ENCODE assay signal across 10 mouse cellular contexts in the genomic region with DNA sequence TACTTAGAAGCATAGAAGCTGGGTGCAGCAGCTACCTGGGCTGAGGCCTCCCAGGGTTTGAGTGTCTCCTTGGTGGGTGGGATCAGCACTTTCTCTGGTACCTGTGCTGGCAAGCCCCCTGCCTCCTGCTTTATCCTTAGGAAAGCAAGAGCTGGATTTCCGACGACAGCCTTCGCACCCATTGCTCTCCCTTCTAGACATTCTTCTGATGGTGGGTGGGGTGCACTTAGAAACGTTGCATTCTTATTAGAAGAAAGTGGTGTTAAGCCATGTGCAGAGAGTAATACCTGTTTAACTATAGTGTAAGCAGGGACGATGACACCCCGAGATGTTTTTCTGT. TPM values are rescaled to one million over a fixed set of nuclear protein-coding genes. Genes with fewer than 3 reads are reported as not detected.
DNase-seq lines count a peak whose midpoint lies in the region; ATAC-seq lines count a peak whose summit lies in the region.
"Had no signal": no experiment of that assay in that cellular context is flagged by ENCODE, and none has a peak within 500 bp of the region (broad histone marks: within the 10 kb centered on the region; RNA-seq: fewer than 3 reads in every experiment).

No protein-coding gene starts in this region.

- no peak for ATAC-seq in kidney, embryonic 14.5 days (ENCODE audit: low FRiP score, low TSS enrichment)
- ATAC-seq in embryonic facial prominence, embryonic 12.5 days (ENCODE audit: insufficient number of reproducible peaks, insufficient read depth, low FRiP score, low TSS enrichment), result no peak
- no peak for ATAC-seq in hindbrain, embryonic 16.5 days
- no peak for ATAC-seq in midbrain, embryonic 15.5 days (replicated peaks)
- ATAC-seq in cerebellum, adult (ENCODE audit: insufficient number of reproducible peaks, low FRiP score, low TSS enrichment), result no peak

- no peak overlapping the region for H3K27ac ChIP-seq in kidney, embryonic 14.5 days (ENCODE audit: low read depth, low read length)
- peak overlapping the region; percentile 97 for H3K27ac ChIP-seq in embryonic facial prominence, embryonic 12.5 days
- H3K27ac ChIP-seq in hindbrain, embryonic 16.5 days (ENCODE audit: low read depth, low read length), result peak overlapping the region; percentile 1; the same call in 1 of the 2 replicates
- no peak overlapping the region for H3K27ac ChIP-seq in midbrain, embryonic 15.5 days

- H3K4me1 ChIP-seq in kidney, embryonic 14.5 days (ENCODE audit: control insufficient read depth, insufficient read depth, low read length), result peaks cover 16% of the 10 kb centered on the region; the same call in 1 of the 2 replicates
- H3K4me1 ChIP-seq in embryonic facial prominence, embryonic 12.5 days, result peaks cover 33% of the 10 kb centered on the region
- H3K4me1 ChIP-seq in hindbrain, embryonic 16.5 days (ENCODE audit: control insufficient read depth, insufficient read depth, low read depth, low read length), result peaks cover 7% of the 10 kb centered on the region; the same call in 1 of the 2 replicates
- peaks cover 17% of the 10 kb centered on the region for H3K4me1 ChIP-seq in midbrain, embryonic 15.5 days

- no peaks in the 10 kb centered on the region for H3K27me3 ChIP-seq in kidney, embryonic 14.5 days (ENCODE audit: control insufficient read depth, insufficient read depth, low read length)
- peaks cover 4% of the 10 kb centered on the region; the same call in 1 of the 2 replicates for H3K27me3 ChIP-seq in embryonic facial prominence, embryonic 12.5 days
- H3K27me3 ChIP-seq in hindbrain, embryonic 16.5 days (replicated peaks; ENCODE audit: control insufficient read depth, insufficient read depth, low read length), result no peaks in the 10 kb centered on the region
- H3K27me3 ChIP-seq in midbrain, embryonic 15.5 days (replicated peaks), result no peaks in the 10 kb centered on the region

- no peak for DNase-seq in kidney, postnatal 14 days
- no peak for DNase-seq in adrenal gland, postnatal 14 days
- DNase-seq in ovary, postnatal 10 days (ENCODE audit: low spot score), result no peak
- DNase-seq: cerebellum, adult 8-10 months had no signal

- H3K4me2 ChIP-seq in kidney, embryonic 14.5 days (replicated peaks; ENCODE audit: low read depth, low read length), result peak overlapping the region; percentile 73
- H3K4me2 ChIP-seq in embryonic facial prominence, embryonic 12.5 days (replicated peaks), result peak overlapping the region; percentile 70
- H3K4me2 ChIP-seq in hindbrain, embryonic 16.5 days (ENCODE audit: low read length), result peak overlapping the region; percentile 94
- H3K4me2 ChIP-seq in midbrain, embryonic 15.5 days, result peak overlapping the region; percentile 61

- peaks cover 8% of the 10 kb centered on the region; the same call in 1 of the 2 replicates for H3K36me3 ChIP-seq in kidney, embryonic 14.5 days (ENCODE audit: control insufficient read depth, insufficient read depth, low read length)
- peaks cover 19% of the 10 kb centered on the region for H3K36me3 ChIP-seq in embryonic facial prominence, embryonic 12.5 days
- no peaks in the 10 kb centered on the region for H3K36me3 ChIP-seq in hindbrain, embryonic 16.5 days (ENCODE audit: control insufficient read depth, insufficient read depth, low read length)
- H3K36me3 ChIP-seq in midbrain, embryonic 15.5 days (replicated peaks), result no peaks in the 10 kb centered on the region
- H3K36me3 ChIP-seq: G1E had no signal

- H3K9me3 ChIP-seq in kidney, embryonic 14.5 days (ENCODE audit: control insufficient read depth, low read length), result no peaks in the 10 kb centered on the region
- no peaks in the 10 kb centered on the region for H3K9me3 ChIP-seq in embryonic facial prominence, embryonic 12.5 days
- H3K9me3 ChIP-seq in hindbrain, embryonic 16.5 days (ENCODE audit: control insufficient read depth, low read length), result no peaks in the 10 kb centered on the region
- H3K9me3 ChIP-seq in midbrain, embryonic 15.5 days, result no peaks in the 10 kb centered on the region

- WGBS in kidney, embryonic 14.5 days, result 24% methylated on average over 6 of the region's 6 CpGs
- WGBS in embryonic facial prominence, embryonic 12.5 days, result 14% methylated on average over 6 of the region's 6 CpGs
- WGBS in hindbrain, embryonic 16.5 days, result 17% methylated on average over 6 of the region's 6 CpGs
- 18% methylated on average over 6 of the region's 6 CpGs for WGBS in midbrain, embryonic 15.5 days

- peak overlapping the region; percentile 95; the same call in 1 of the 2 replicates for H3K9ac ChIP-seq in kidney, embryonic 14.5 days (ENCODE audit: low read depth, low read length)
- peak overlapping the region; percentile 97 for H3K9ac ChIP-seq in embryonic facial prominence, embryonic 12.5 days
- peak overlapping the region; percentile 86 for H3K9ac ChIP-seq in hindbrain, embryonic 16.5 days (ENCODE audit: low read depth, low read length)
- H3K9ac ChIP-seq in midbrain, embryonic 15.5 days, result peak overlapping the region; percentile 52

- peak overlapping the region; percentile 90 for H3K4me3 ChIP-seq in kidney, embryonic 14.5 days (ENCODE audit: low read length)
- H3K4me3 ChIP-seq in embryonic facial prominence, embryonic 12.5 days, result peak overlapping the region; percentile 93
- peak overlapping the region; percentile 83 for H3K4me3 ChIP-seq in hindbrain, embryonic 16.5 days (ENCODE audit: low read length)
- H3K4me3 ChIP-seq in midbrain, embryonic 15.5 days, result peak overlapping the region; percentile 56

RNA-seq across cellular contexts. Expression of a gene that starts 2.4 kb away (rescaled TPM):
- polyA plus RNA-seq in kidney, embryonic 14.5 days (2014; fragmentation: Nextera tagmentation; extraction: Ambion mirVana), result 41.6 and 53.0 TPM in 2 replicates
- 115 TPM in 2 replicates for polyA plus RNA-seq in embryonic facial prominence, embryonic 12.5 days (2016; fragmentation: Nextera tagmentation; extraction: Ambion mirVana)
- 114 and 122 TPM in 2 replicates for polyA plus RNA-seq in hindbrain, embryonic 16.5 days (2015; fragmentation: Nextera tagmentation; extraction: Ambion mirVana)
- 66.3 and 81.9 TPM in 2 replicates for polyA plus RNA-seq in midbrain, embryonic 15.5 days (2015; fragmentation: Nextera tagmentation; extraction: Ambion mirVana)
- 190 and 195 TPM in 2 replicates for total RNA-seq in adrenal gland, postnatal 14 days (2021)
- total RNA-seq: G1E had no signal
- polyA plus RNA-seq: G1E had no signal

RNA-seq across cellular contexts. Expression of a gene that starts 49.8 kb away (rescaled TPM):
- 2.8 and 5.5 TPM in 2 replicates for polyA plus RNA-seq in kidney, embryonic 14.5 days (2014; fragmentation: Nextera tagmentation; extraction: Ambion mirVana)
- 1.5 and 1.8 TPM in 2 replicates for polyA plus RNA-seq in embryonic facial prominence, embryonic 12.5 days (2016; fragmentation: Nextera tagmentation; extraction: Ambion mirVana)
- 13.5 and 15.1 TPM in 2 replicates for polyA plus RNA-seq in hindbrain, embryonic 16.5 days (2015; fragmentation: Nextera tagmentation; extraction: Ambion mirVana)
- 15.4 and 16.8 TPM in 2 replicates for polyA plus RNA-seq in midbrain, embryonic 15.5 days (2015; fragmentation: Nextera tagmentation; extraction: Ambion mirVana)
- 6.5 and 7.6 TPM in 2 replicates for total RNA-seq in adrenal gland, postnatal 14 days (2021)
- polyA plus RNA-seq: G1E had no signal

Comparison
In these comparisons a context has a peak if more than half of its experiments do, and no peak if none do; other contexts are left out.
1. H3K27ac ChIP-seq: peak in embryonic facial prominence, embryonic 12.5 days (single experiment) and hindbrain, embryonic 16.5 days (single experiment); none in kidney, embryonic 14.5 days (single experiment) and midbrain, embryonic 15.5 days (single experiment).
2. Peak in every context shown above with its lines, with median percentiles within 50 percentile points of each other: H3K4me2 ChIP-seq, H3K4me3 ChIP-seq and H3K9ac ChIP-seq.